Mouse (Mus musculus) embryonic facial prominence, embryonic 15.5 days (tissue): ENCODE results near the gene Akr1b10. TPM values are rescaled to one million over a fixed set of nuclear protein-coding genes. Genes with fewer than 3 reads are reported as not detected.
"Not testable (repeated sequence)": the region's sequence is repeated elsewhere in the genome, so short reads cannot be mapped to it uniquely, and the experiment has no call there.

ENCODE experiments used
- ATAC-seq: fragments of 200-750 bp; cut with Nextera tagmentation; 2 replicates; pipeline ENCODE4 v1.8.0; 2017; ENCODE audit warnings: low read depth, moderate TSS enrichment; ENCODE audit not compliant: insufficient number of reproducible peaks, low FRiP score, low TSS enrichment
- H3K27ac ChIP-seq: fragments of 300-500 bp; sonication (generic); replicated peaks from 2 replicates; pipeline ENCODE4 v1.5.1; 2015; ENCODE audit warnings: mild to moderate bottlenecking, inconsistent platforms
- H3K27me3 ChIP-seq: fragments of 300-500 bp; sonication (generic); 2 replicates; pipeline ENCODE4 v1.6.1; 2015; ENCODE audit warnings: inconsistent platforms
- H3K36me3 ChIP-seq: fragments of 300-500 bp; sonication (generic); 2 replicates; pipeline ENCODE4 v1.6.1; 2015; ENCODE audit warnings: mild to moderate bottlenecking, inconsistent platforms
- H3K4me1 ChIP-seq: fragments of 300-500 bp; sonication (generic); 2 replicates; pipeline ENCODE4 v1.6.1; 2015; ENCODE audit warnings: inconsistent platforms
- H3K4me2 ChIP-seq: fragments of 300-500 bp; sonication (generic); replicated peaks from 2 replicates; pipeline ENCODE4 v1.6.1; 2015; ENCODE audit warnings: mild to moderate bottlenecking, inconsistent platforms
- H3K4me3 ChIP-seq: fragments of 300-500 bp; sonication (generic); replicated peaks from 2 replicates; pipeline ENCODE4 v1.5.1; 2015; ENCODE audit warnings: mild to moderate bottlenecking, inconsistent platforms
- H3K9ac ChIP-seq: fragments of 300-500 bp; sonication (generic); 2 replicates; pipeline ENCODE4 v1.6.1; 2015; ENCODE audit warnings: inconsistent platforms
- H3K9me3 ChIP-seq: fragments of 300-500 bp; sonication (generic); replicated peaks from 2 replicates; pipeline ENCODE4 v1.6.1; 2016; ENCODE audit warnings: inconsistent platforms
- WGBS: fragments of 180-500 bp; shearing (Covaris S2); methylation state at CpG from one replicate; pipeline ENCODE4 v1.1.7; 2015; 5-methylcytosine and 5-hydroxymethylcytosine counted together
- polyA plus RNA-seq: library from polyadenylated mRNA; unstranded; fragments of >200 nt; fragmentation: Nextera tagmentation; extraction: Ambion mirVana; gene quantifications from 2 replicates; pipeline ENCODE4 v1.2.1, GENCODE M21; 2015

Gene Akr1b10
- polyA plus RNA-seq, 1 experiment from 2014 or later, result 18.1 TPM

DNA sequence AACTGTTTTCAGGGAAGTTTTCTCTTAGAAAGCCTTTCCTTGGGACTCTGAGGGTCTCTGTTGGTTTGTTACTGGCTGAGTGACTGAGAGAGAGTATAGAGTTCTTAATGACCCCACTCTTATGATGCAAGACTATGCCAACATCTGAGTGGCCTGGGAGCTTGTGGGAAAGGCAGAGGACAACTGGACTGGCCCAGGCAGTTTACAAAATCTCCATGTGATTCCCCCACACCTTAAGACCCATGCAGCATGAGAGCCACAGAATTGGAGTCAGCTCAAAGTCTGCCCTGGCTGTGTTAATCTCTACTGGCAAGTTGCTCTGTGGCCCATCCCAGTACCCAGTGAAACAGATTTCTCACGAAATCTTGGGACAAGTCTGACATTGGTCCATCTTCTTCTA, 28.7 kb downstream of the Akr1b10 start:
- H3K9ac ChIP-seq, result no peak overlapping the region
- no peaks in the 10 kb centered on the region for H3K9me3 ChIP-seq
- no peak overlapping the region for H3K4me2 ChIP-seq
- H3K27me3 ChIP-seq, result no peaks in the 10 kb centered on the region
- no peak for ATAC-seq
- H3K4me1 ChIP-seq, result no peaks in the 10 kb centered on the region
- H3K27ac ChIP-seq, result no peak overlapping the region
- no peak overlapping the region for H3K4me3 ChIP-seq
- 56% methylated on average over 1 of the region's 1 CpGs for WGBS
- H3K36me3 ChIP-seq, result no peaks in the 10 kb centered on the region

DNA sequence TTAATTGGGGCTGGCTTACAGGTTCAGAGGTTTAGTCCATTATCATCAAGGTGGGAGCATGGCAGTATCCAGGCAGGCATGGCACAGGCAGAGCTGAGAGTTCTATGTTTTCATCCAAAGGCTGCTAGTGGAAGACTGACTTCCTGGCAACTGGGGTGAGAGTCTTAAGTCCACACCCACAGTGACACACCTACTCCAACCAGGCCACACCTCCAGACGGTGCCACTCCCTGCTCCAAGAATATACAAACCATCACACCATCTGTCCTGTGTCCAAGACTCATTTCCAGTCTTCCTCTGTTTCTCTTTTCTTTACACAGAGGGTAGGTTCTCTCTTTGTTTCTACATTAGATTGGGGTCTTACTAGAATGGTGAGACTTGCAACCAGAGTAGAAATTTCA, 29.4 kb downstream of the Akr1b10 start:
- ATAC-seq, H3K4me3 ChIP-seq, H3K27me3 ChIP-seq, H3K9me3 ChIP-seq, H3K36me3 ChIP-seq, H3K4me1 ChIP-seq, H3K4me2 ChIP-seq, H3K27ac ChIP-seq, H3K9ac ChIP-seq: not testable (repeated sequence)
- 34% methylated on average over 1 of the region's 1 CpGs for WGBS

DNA sequence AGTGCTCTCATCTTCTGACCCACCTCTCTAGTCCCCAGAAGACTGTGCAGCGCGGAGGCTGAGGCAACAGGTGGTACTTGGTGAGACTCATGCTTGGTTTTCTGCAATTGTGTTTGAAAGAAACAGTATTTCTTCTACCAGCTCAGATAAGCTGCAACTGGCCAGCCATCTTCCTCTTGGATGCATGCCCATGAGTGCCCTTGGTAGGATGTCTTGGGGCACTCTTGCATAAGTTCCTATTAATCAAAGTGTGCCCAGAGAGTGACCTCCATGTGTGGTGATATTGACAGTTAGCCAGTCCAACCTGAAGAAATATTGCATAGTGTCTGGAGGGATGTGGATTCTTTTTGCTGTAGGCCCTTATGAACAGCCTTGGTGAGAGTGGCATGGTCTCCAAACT, 32.5 kb downstream of the Akr1b10 start:
- H3K4me3 ChIP-seq, result no peak overlapping the region
- H3K9ac ChIP-seq, result no peak overlapping the region
- no peaks in the 10 kb centered on the region for H3K9me3 ChIP-seq
- H3K27ac ChIP-seq, result no peak overlapping the region
- H3K27me3 ChIP-seq, result no peaks in the 10 kb centered on the region
- H3K4me2 ChIP-seq, result no peak overlapping the region
- 98% methylated on average over 2 of the region's 2 CpGs for WGBS
- no peaks in the 10 kb centered on the region for H3K4me1 ChIP-seq
- no peaks in the 10 kb centered on the region for H3K36me3 ChIP-seq
- no peak for ATAC-seq

DNA sequence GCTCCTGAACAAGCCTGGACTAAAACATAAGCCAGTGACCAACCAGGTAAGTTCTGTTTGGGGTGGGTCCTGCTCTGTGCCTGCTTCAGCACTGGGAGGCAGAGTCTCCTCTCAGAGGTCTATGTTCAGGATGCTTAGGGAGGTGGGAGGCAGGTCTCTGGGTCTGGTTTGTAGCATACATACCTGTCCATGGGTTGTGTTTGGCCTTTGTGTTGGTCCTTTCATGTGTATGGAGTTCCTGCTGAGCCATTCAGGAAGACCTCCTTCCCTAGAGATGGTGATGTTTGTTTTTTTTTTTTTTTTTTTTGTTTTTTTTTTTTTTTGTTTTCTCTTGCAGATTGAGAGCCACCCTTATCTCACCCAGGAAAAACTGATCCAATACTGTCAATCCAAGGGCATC, 35.1 kb downstream of the Akr1b10 start:
- no peaks in the 10 kb centered on the region for H3K4me1 ChIP-seq
- ATAC-seq, result no peak

DNA sequence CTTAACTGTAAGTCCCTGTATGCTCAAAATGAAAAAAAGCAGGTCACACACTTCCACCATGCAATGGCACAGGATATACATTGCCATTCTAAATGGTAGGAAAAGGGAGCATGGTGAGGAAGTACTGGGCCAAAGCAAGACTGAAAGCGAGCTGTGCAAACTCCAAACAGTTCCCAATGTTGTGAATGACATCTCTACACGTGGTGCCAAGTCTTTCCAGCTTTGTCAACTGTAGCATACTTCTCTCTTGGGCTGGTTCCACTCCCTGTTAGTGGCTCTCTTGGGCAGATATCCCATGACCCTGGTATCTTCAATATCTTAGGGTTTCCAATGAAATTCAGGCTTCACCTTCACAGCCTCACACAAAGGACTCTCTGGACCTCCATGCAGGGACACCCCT, 55.0 kb downstream of the Akr1b10 start:
- no peaks in the 10 kb centered on the region for H3K9me3 ChIP-seq
- H3K4me1 ChIP-seq, result no peaks in the 10 kb centered on the region
- WGBS, result 69% methylated on average over 2 of the region's 2 CpGs
- no peak for ATAC-seq
- no peak overlapping the region for H3K9ac ChIP-seq
- H3K4me3 ChIP-seq, result no peak overlapping the region
- no peaks in the 10 kb centered on the region for H3K36me3 ChIP-seq
- H3K27me3 ChIP-seq, result no peaks in the 10 kb centered on the region
- H3K4me2 ChIP-seq, result no peak overlapping the region
- H3K27ac ChIP-seq, result no peak overlapping the region

More for the DNA sequence above, 35.1 kb downstream of the Akr1b10 start:
- Histone ChIP-seq H3K36me3 (no peaks in the 10 kb centered on the region), H3K9me3 (no peaks in the 10 kb centered on the region), H3K4me2 (no peak overlapping the region), H3K9ac (no peak overlapping the region), H3K4me3 (no peak overlapping the region), H3K27ac (no peak overlapping the region), H3K27me3 (no peaks in the 10 kb centered on the region)

DNA sequence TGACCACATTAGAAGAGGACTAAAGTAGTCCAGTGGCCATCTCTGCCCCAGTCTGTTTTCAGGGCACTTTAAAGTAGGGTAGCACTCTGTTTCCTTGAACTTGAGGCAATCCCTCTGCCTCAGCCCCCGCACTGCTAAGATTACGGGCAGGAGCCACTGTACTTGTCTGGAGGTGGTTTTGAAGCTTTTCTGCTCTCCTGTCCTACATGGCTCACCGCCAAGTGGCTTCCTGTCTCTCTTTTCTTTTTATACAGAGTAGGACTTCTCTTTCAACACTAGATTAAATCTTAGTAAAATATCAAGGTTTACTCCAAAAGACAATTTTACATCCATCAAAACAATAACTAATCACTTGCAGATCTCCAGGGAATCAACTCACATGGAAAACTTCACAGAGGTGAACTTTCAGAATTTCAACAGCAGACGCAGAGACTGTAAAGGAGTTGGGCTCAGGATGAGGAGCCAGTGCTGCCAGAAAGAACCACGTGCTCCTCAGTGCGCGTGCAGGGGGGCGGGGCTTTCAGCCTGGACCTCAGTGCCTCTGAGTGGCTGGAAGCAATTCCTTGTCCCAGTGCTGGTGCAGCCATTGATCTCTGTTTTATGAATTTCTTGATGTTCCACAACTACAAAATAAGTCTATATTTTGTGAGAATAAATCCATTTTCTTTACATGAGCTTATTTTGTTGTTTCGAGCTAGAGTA, 57.7 kb downstream of the Akr1b10 start:
- H3K4me1 ChIP-seq, result no peaks in the 10 kb centered on the region
- 51% methylated on average over 9 of the region's 9 CpGs for WGBS
- no peak overlapping the region for H3K27ac ChIP-seq
- no peak overlapping the region for H3K9ac ChIP-seq
- H3K36me3 ChIP-seq, result no peaks in the 10 kb centered on the region
- H3K4me3 ChIP-seq, result no peak overlapping the region
- H3K4me2 ChIP-seq, result no peak overlapping the region
- no peaks in the 10 kb centered on the region for H3K27me3 ChIP-seq
- no peaks in the 10 kb centered on the region for H3K9me3 ChIP-seq
- no peak for ATAC-seq

DNA sequence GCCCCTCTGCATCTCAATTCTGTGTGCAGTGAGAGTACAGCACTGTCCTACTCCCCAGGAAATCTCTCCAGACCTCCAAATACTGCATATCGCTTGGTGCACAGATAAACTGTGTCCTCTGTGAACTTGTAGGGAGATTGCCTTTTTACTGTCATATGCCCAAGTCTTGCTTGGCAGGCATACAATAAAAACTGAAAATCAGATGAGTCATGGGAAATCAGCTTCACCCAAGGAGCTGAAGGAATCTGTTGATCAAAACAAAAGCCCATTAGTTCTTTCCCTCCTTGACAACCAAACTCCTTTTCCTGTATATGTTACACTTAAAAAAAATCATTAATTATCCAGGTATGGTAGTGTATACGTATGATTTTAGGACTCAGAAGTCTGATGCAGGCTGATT, 59.8 kb downstream of the Akr1b10 start:
- WGBS, result 79% methylated on average over 2 of the region's 2 CpGs

More for the DNA sequence above, 59.8 kb downstream of the Akr1b10 start:
- no peak for ATAC-seq
- Histone ChIP-seq H3K9ac (no peak overlapping the region), H3K27me3 (no peaks in the 10 kb centered on the region), H3K4me2 (no peak overlapping the region), H3K4me3 (no peak overlapping the region), H3K27ac (no peak overlapping the region), H3K36me3 (no peaks in the 10 kb centered on the region), H3K9me3 (no peaks in the 10 kb centered on the region), H3K4me1 (no peaks in the 10 kb centered on the region)

Other genes starting within 250 kb of the Akr1b10 start
- 43.6 and 44.5 TPM in 2 replicates for gene Slc35b4, start 207.1 kb upstream of the Akr1b10 start, polyA plus RNA-seq
- 147 and 156 TPM in 2 replicates for gene Akr1b3, start 66.7 kb upstream of the Akr1b10 start, polyA plus RNA-seq
- 9.0 and 10.3 TPM in 2 replicates for gene Akr1b8, start 30.1 kb upstream of the Akr1b10 start, polyA plus RNA-seq
- not detected in 2 replicates for gene Akr1b7, start 28.1 kb downstream of the Akr1b10 start, polyA plus RNA-seq
- gene Bpgm, start 92.0 kb downstream of the Akr1b10 start, polyA plus RNA-seq, result 42.4 and 49.5 TPM in 2 replicates
- 290 and 306 TPM in 2 replicates for gene Cald1, start 214.3 kb downstream of the Akr1b10 start, polyA plus RNA-seq